Mouse (Mus musculus) mouse trophoblast stem cell (cell line): ENCODE measurements around the gene Card9.

Experiments used
- in situ Hi-C, 2 experiments: fragments of 300-500 bp; cut with MseI, MboI; formaldehyde crosslinking; loops; 2 replicates in 1 of 2; 3 replicates in 1 of 2; pipeline ENCODE4 v1.15.1; 2025

The Card9 gene

GRCm38 (mm10) chr2:26305555-26305954 is 55.2 kb downstream of the Card9 start:
- in situ Hi-C loops: loop anchor here in 1 of 2 experiments (10.0 kb wide), 1 partner anchor 259 kb away; no protein-coding TSS in a partner anchor

- in situ Hi-C loops: loop anchor here in 1 of 2 experiments (10.0 kb wide), 1 partner anchor 260 kb away; no protein-coding TSS in a partner anchor
These were observed 56.0 kb downstream of the Card9 start for GRCm38 (mm10) chr2:26304711-26305110.
